Mouse (Mus musculus) olfactory bulb, adult 2 months (tissue): ENCODE data around the gene Il25. TPM values are rescaled to one million over a fixed set of nuclear protein-coding genes. Genes with fewer than 3 reads are reported as not detected.
"Not testable (repeated sequence)": the region's sequence is repeated elsewhere in the genome, so short reads cannot be mapped to it uniquely, and the experiment has no call there.

Experiments used
- H3K27ac ChIP-seq: fragments of 200-500 bp; 2 replicates; pipeline ENCODE4 v1.5.1; 2012; ENCODE audit warnings: low read depth, low read length; ENCODE audit not compliant: insufficient read depth
- H3K4me1 ChIP-seq: fragments of 200-500 bp; 2 replicates; pipeline ENCODE4 v1.6.1; 2012; ENCODE audit warnings: low read length; ENCODE audit not compliant: control insufficient read depth, insufficient read depth
- H3K4me3 ChIP-seq: fragments of 200-500 bp; 2 replicates; pipeline ENCODE4 v1.5.1; 2012; ENCODE audit warnings: mild to moderate bottlenecking, low read depth, low read length, moderate library complexity; ENCODE audit not compliant: insufficient read depth
- CTCF ChIP-seq: fragments of 200-500 bp; IDR thresholded peaks from 2 replicates; pipeline ENCODE4 v1.5.1; 2012; ENCODE audit warnings: low read depth, mild to moderate bottlenecking, low read length, moderate library complexity; ENCODE audit not compliant: insufficient read depth
- POLR2A ChIP-seq: fragments of 200-500 bp; IDR thresholded peaks from 2 replicates; pipeline ENCODE4 v1.6.1; 2012; ENCODE audit warnings: mild to moderate bottlenecking, low read depth, low read length, moderate library complexity; ENCODE audit not compliant: insufficient read depth
- WGBS: fragments of 180-500 bp; shearing (Covaris S2); methylation state at CpG from one replicate; pipeline ENCODE4 v1.1.7; 2018; 5-methylcytosine and 5-hydroxymethylcytosine counted together
- polyA plus RNA-seq: library from polyadenylated mRNA; stranded (reverse); fragments of >200 nt; gene quantifications from 2 replicates; pipeline ENCODE4 v1.2.4, GENCODE M21; 2012; ENCODE audit warnings: low replicate concordance; ENCODE audit not compliant: missing spikeins, insufficient read depth, insufficient read length

The Il25 gene
- polyA plus RNA-seq, 1 experiment = not detected

DNA sequence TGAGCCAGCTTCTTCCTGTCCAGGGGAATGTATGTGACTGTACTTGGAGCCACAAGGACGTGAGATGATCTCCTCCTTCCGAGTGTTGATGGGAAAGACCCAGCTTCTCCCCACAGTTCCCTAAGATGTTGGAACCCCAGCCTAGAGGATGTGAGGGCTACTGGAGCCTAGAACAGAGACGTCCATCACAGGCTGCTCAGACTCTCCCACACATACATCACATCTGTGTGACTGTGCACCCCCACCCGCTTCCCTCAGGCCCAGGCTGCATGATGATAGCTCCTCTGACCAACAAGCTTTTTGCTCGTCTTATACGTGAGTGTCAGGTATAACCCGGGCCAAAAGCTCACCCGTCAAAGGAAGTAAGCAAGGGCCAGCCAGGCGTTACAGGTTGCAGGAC is 16.3 kb downstream of the Il25 start:
- 95% methylated on average over 9 of the region's 9 CpGs for WGBS
- H3K4me1 ChIP-seq = no peaks in the 10 kb centered on the region
- no peak overlapping the region for H3K4me3 ChIP-seq
- H3K27ac ChIP-seq = no peak overlapping the region
- TF ChIP-seq CTCF (no peak), POLR2A (no peak)

- 74% methylated on average over 12 of the region's 12 CpGs for WGBS
- Histone ChIP-seq H3K4me3 (no peak overlapping the region), H3K4me1 (no peaks in the 10 kb centered on the region), H3K27ac (no peak overlapping the region)
- TF ChIP-seq CTCF (no peak), POLR2A (no peak)
Observed at GRCm38 (mm10) chr14:54950493-54950892, 18.0 kb downstream of the Il25 start.

GRCm38 (mm10) chr14:54951587-54951986 is 19.1 kb downstream of the Il25 start:
- Histone ChIP-seq H3K4me1 (no peaks in the 10 kb centered on the region), H3K4me3 (no peak overlapping the region), H3K27ac (no peak overlapping the region)
- WGBS = 90% methylated on average over 6 of the region's 6 CpGs
- TF ChIP-seq POLR2A (no peak), CTCF (no peak)

- Histone ChIP-seq H3K27ac (no peak overlapping the region), H3K4me3 (no peak overlapping the region), H3K4me1 (no peaks in the 10 kb centered on the region)
- 94% methylated on average over 8 of the region's 8 CpGs for whole genome bisulfite sequencing
- TF ChIP-seq POLR2A (no peak), CTCF (no peak)
Observed at GRCm38 (mm10) chr14:54953664-54954206, 21.2 kb downstream of the Il25 start.

DNA sequence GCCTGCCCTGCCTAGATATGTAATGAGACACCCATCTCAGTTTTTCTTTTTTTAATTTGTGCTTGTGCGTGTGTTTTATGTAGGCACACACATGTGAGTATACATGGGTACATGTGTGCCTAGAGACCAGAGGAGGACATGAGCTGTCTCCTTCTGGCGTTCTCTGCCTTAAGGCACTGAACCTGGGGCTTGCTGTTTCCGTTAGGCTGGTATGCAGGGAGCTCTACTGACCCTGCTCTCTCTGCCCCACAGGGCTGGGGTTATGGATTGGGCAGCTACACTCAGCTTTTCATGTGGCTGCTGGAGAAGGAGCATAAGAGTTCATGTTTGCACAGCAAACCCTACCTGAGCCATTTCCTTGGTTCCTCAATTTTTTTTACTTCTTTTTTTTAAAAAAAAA is 22.0 kb downstream of the Il25 start:
- WGBS = 89% methylated on average over 3 of the region's 3 CpGs
- Histone ChIP-seq H3K4me1 (no peaks in the 10 kb centered on the region), H3K4me3 (no peak overlapping the region), H3K27ac (no peak overlapping the region)
- no peak for TF ChIP-seq POLR2A
- TF ChIP-seq CTCF = no peak

DNA sequence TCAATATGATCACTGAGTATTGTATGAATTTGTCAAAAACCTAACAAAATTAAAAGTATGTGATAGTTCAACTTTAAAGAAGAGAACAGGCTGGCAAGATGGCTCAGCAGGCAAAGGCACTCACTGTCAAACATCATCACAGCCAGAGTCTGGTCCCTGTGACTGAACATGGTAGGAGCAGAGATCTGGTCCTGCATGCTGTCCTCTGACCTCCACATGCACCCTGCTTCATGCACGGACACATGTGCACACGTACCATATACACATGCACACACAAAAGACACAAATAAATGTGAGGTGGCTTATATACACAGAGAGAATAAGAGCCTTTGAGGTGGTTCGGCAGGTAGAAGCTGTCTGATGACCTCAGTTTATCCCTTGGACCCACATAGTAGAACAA is 23.0 kb downstream of the Il25 start:
- no peaks in the 10 kb centered on the region for H3K4me1 ChIP-seq
- H3K27ac ChIP-seq = no peak overlapping the region
- 87% methylated on average over 3 of the region's 3 CpGs for WGBS
- no peak for TF ChIP-seq POLR2A
- no peak for TF ChIP-seq CTCF
- H3K4me3 ChIP-seq = no peak overlapping the region

DNA sequence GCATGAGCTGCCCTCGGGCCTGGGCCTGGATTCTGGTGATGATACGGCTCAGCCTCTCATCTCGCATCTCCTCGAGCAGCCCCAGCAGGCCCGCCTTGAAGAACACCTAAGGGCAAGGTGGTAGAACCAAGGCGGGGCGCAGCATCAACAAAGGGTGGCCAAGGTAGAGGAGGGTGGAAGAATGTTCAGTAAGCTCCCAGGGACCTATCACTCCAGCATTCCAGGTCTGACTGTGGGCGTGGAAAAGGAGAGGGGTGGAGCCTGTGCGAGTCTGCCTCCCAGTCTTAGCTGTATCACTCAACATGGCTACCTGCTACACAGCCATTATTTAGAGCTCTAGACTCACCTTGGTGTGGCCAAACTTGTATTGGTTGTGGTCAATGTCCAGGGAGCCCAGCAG is 24.0 kb downstream of the Il25 start:
- TF ChIP-seq POLR2A (no peak), CTCF (no peak)
- Histone ChIP-seq H3K4me1 (0 out of 2 replicates have a peak, but pooled peaks cover 4% of the 10 kb centered on the region), H3K4me3 (no peak overlapping the region), H3K27ac (no peak overlapping the region)
- 92% methylated on average over 9 of the region's 9 CpGs for WGBS

DNA sequence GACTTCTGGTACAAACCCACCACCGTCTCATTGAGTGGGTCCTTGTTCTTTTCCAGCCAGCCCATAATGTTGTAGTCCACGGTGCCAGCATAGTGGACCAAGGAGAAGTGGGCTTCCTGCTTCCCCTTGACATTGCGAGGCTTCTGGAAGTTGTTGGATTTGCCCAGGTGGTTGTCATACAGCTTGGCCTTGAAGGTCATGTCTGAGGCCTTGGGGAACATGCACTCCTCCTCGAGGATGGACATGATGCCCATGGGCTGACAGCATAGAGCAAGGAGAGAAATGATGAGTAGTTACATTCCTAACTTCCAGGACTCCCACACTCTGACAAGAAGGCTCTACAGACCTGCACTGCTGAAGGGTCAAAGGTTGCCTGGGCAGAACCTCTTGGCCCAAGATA is 26.0 kb downstream of the Il25 start:
- no peak overlapping the region for H3K27ac ChIP-seq
- TF ChIP-seq CTCF (no peak), POLR2A (no peak)
- 91% methylated on average over 4 of the region's 4 CpGs for WGBS
- H3K4me1 ChIP-seq = 0 out of 2 replicates have a peak, but pooled peaks cover 4% of the 10 kb centered on the region
- no peak overlapping the region for H3K4me3 ChIP-seq

- TF ChIP-seq CTCF (no peak), POLR2A (no peak)
- Histone ChIP-seq H3K4me3 (no peak overlapping the region), H3K27ac (no peak overlapping the region), H3K4me1 (0 out of 2 replicates have a peak, but pooled peaks cover 4% of the 10 kb centered on the region)
- 90% methylated on average over 3 of the region's 3 CpGs for WGBS
Observed at GRCm38 (mm10) chr14:54959197-54959596, 26.7 kb downstream of the Il25 start.

DNA sequence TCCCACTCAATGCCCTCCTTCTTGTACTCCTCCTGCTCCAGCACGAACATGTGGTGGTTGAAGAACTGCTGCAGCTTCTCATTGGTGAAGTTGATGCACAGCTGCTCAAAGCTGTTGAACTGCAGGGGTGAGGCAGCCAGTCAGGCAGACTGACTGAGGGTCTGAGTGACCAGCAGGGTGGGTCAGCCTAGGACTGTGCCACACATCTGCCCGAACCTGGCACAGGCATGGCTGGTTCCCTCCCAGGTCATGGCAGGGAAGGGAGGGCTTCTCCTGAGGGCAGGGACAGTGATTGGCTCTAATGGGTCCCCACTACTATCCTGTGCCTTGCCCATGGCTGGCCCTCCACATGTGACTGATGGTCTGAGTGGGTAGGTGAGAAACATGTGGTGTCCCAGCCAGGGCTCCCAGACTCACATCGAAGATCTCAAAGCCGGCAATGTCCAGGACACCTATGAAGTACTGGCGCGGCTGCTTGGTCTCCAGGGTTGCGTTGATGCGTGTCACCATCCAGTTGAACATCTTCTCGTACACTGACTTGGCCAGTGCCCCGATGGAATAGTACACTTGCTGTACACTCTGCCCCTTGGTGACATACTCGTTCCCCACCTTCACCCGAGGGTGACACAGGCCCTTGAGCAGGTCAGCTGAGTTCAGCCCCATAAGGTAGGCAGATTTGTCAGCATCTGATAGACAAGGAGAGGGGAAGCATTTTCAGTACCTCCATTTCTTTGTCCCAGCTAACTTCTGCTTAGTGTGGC is 27.5 kb downstream of the Il25 start:
- 93% methylated on average over 12 of the region's 12 CpGs for WGBS
- H3K4me3 ChIP-seq, H3K27ac ChIP-seq, H3K4me1 ChIP-seq: not testable (repeated sequence)

GRCm38 (mm10) chr14:54960769-54961168 is 28.3 kb downstream of the Il25 start:
- TF ChIP-seq CTCF (no peak), POLR2A (no peak)
- no peak overlapping the region for H3K4me3 ChIP-seq
- WGBS = 71% methylated on average over 10 of the region's 10 CpGs
- 0 out of 2 replicates have a peak, but pooled peaks cover 4% of the 10 kb centered on the region for H3K4me1 ChIP-seq
- H3K27ac ChIP-seq = no peak overlapping the region
